Mouse (Mus musculus) erythroblast, embryonic 14.5 days (primary cell): Measurements from ENCODE around the gene Ctu1. TPM values are rescaled to one million over a fixed set of nuclear protein-coding genes. Genes with fewer than 3 reads are reported as not detected.

Source experiments
- H3K27me3 ChIP-seq: 2 replicates; pipeline ENCODE4 v1.6.1; 2012; ENCODE audit warnings: inconsistent platforms; ENCODE audit not compliant: control insufficient read depth
- H3K36me3 ChIP-seq: 2 replicates; pipeline ENCODE4 v1.6.1; 2012; ENCODE audit warnings: mild to moderate bottlenecking, inconsistent platforms; ENCODE audit not compliant: control insufficient read depth
- H3K4me1 ChIP-seq: 2 replicates; pipeline ENCODE4 v1.6.1; 2012; ENCODE audit warnings: inconsistent platforms; ENCODE audit not compliant: control insufficient read depth
- H3K4me3 ChIP-seq: replicated peaks from 2 replicates; pipeline ENCODE3; 2012; ENCODE audit warnings: moderate library complexity, mild to moderate bottlenecking, inconsistent platforms
- H3K9me3 ChIP-seq: 2 replicates; pipeline ENCODE4 v1.6.1; 2012; ENCODE audit warnings: low read length, inconsistent platforms, mixed read lengths; ENCODE audit not compliant: control insufficient read depth
- GATA1 ChIP-seq: IDR thresholded peaks from 2 replicates; pipeline ENCODE4 v1.6.1; 2012; ENCODE audit warnings: low read length, inconsistent platforms, mixed read lengths
- TAL1 ChIP-seq: IDR thresholded peaks from 3 replicates; pipeline ENCODE4 v1.6.1; 2012; ENCODE audit warnings: low read length, inconsistent platforms, mixed read lengths
- polyA plus RNA-seq: library from polyadenylated mRNA; stranded (reverse); fragments of >175 nt; gene quantifications from 2 replicates; pipeline ENCODE4 v1.2.3, GENCODE M21; 2012

Ctu1 gene
- 0.30 and 0.34 TPM in 2 replicates for polyA plus RNA-seq

DNA sequence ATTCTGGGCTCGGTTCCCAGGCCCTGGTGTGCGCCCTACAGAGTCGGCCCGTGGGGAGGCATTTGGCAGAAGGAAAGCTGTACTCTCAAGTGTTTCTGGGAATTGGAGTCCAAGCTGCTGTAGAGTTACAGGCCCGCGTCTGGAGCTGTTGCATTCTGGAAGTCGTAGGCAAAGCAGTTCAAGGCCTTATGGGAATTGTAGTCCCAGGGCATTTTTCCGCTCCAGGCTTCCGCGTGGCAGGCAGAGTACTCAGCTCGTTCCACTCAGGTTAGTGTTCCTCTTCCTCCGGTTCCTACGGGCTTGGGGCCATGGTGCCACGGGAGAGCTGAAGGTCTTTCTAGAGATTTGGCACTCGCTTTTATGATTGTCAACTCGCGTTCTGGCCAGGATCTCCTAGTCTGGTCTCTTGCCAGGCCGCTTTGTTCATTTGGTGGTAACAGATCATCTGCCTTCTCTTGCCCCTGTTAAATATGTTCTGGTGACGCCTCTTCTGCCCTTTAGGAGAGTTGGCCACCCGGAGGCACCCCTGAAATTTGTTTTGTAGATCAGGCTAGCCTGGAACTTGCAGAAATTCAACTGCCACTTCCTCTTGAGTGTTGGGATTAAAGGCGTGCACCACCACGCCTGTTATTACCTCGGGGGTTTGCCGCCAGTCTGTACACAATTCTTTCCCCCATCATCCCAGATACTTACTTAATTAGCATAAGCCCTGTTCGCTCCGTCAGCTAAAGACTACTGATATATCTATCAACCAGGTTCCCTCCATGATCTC lies at the start of gene Ctu1:
Gene Ctu1 (plus strand): TSS at position 208 of the 772 bp plus-strand sequence.
- no peaks in the 10 kb centered on the region for H3K27me3 ChIP-seq
- peak within 1 kb of the TSS; percentile 75 for H3K4me3 ChIP-seq

DNA sequence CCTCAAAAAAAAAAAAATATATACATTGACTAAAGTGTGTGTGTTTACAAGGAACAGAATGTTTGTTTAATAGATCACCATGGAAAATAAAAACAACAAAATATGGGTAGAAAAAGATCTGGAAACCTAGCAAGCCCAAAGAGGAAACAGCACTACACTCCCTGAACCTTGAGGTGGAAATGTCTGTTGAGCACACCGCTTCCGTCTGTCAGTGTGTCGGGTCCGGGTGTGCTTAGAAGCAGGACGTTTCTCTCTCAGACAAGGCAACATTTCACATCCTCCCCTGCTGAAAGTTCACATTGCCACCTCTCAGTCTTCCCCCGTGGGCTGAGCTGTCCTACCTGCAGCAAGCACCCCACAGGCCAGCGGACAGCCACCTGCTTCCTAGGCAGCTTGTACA lies 48.9 kb upstream of the Ctu1 start:
- Histone ChIP-seq H3K4me3 (no peak overlapping the region), H3K4me1 (no peaks in the 10 kb centered on the region), H3K27me3 (no peaks in the 10 kb centered on the region), H3K9me3 (no peaks in the 10 kb centered on the region), H3K36me3 (no peaks in the 10 kb centered on the region)
- TF ChIP-seq TAL1 (no peak), GATA1 (no peak)

More for the DNA sequence above, at the start of gene Ctu1:
- no peak for TF ChIP-seq GATA1
- TF ChIP-seq TAL1, result no peak
- H3K36me3 ChIP-seq, result peaks cover 28% of the 10 kb centered on the region
- peaks cover 13% of the 10 kb centered on the region for H3K9me3 ChIP-seq
- peaks cover 24% of the 10 kb centered on the region for H3K4me1 ChIP-seq

DNA sequence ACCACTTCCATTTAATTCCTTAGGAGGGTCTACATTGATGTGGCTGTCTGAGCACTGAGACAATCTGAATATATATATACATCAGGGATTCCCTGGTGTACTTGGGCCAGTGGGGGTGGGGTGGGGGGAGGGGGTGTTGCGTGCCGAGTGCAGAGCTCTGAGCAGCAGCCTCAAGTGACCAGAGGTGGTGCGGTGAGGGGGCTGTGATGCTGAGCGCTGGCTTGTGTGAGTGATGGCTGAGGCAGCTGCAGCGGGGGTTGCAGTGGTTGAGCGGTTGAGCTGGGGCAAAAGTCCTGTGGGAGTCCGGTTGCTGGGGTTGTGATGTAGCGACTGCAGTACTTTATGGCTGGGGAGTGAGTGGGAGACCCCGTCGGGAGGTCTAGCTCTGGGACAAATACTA lies 48.0 kb upstream of the Ctu1 start:
- Histone ChIP-seq H3K4me1 (no peaks in the 10 kb centered on the region), H3K4me3 (no peak overlapping the region), H3K9me3 (no peaks in the 10 kb centered on the region), H3K27me3 (no peaks in the 10 kb centered on the region), H3K36me3 (no peaks in the 10 kb centered on the region)
- no peak for TF ChIP-seq GATA1
- no peak for TF ChIP-seq TAL1

DNA sequence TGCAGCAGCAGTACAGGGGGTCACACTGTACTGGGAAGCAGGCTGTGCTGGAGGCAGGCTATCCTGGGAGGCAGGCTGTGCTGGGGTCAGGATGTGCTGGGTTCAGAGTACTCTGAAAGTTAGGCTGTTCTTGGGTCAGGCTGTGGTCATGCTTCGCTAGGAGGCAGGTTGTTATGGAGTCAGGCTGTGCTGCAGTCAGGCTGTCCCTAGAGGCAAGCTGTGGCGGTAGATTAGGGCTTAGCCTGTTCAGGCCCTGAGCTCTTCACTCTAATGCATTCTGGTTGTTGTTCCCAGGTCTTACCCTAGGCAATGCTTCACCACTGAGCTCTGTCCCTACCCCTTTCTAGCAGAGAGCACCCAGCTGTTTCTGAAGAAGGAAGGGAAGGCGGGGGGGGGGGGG lies 46.8 kb upstream of the Ctu1 start:
- Histone ChIP-seq H3K27me3 (no peaks in the 10 kb centered on the region), H3K4me1 (no peaks in the 10 kb centered on the region), H3K4me3 (no peak overlapping the region), H3K36me3 (no peaks in the 10 kb centered on the region), H3K9me3 (no peaks in the 10 kb centered on the region)
- TF ChIP-seq GATA1, result no peak
- TF ChIP-seq TAL1, result no peak

DNA sequence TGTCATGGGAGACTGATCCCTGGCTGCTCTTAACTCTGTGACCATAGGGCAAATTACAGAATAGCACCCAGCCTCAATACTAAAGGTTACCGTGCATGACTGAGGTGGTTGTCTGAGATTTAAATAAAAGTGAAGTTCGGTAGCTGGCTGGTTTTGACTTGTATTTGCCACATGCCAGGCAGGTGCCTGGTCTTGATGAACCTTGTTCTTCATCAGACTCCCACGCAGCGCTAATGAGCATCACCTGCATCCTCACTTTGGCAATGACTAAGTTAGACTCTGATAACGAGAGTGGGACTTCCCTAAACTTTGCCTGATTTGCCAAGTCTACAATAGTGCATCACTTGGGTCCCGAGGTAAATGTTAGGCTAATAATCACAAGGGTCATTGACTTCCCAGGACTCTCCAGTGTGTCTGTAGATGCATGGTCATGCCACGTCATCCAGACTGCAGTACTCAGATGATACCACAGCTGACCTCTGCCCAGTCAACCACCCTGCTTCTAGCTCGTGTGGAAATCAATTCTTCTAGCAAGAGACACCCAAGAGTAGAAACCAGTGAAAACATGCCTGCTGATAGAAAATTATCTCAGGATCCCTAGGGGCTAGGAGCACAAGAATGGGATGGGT lies 45.9 kb upstream of the Ctu1 start:
- Histone ChIP-seq H3K4me1 (no peaks in the 10 kb centered on the region), H3K36me3 (no peaks in the 10 kb centered on the region), H3K9me3 (no peaks in the 10 kb centered on the region), H3K27me3 (no peaks in the 10 kb centered on the region), H3K4me3 (no peak overlapping the region)
- TF ChIP-seq GATA1, result no peak
- TF ChIP-seq TAL1, result no peak

DNA sequence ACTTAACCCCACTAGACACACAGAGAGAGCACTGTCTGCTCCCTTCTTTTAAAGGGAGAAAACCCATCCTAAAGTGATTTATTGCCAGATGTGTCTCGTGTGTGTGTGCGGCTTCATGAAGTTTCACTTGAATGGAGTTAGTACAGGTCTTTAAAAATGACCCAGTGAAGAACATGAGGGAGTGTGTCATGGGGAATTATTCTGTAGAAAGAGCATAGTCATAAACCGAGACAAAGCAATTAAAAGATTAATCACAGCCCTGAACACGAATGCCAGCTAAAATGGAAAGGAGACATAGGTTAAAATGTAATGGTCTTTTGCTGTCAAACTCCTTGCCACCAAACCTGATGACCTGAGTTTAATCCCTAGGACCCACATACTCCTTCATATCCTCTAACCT lies 37.9 kb upstream of the Ctu1 start:
- H3K27me3 ChIP-seq, result no peaks in the 10 kb centered on the region
- TF ChIP-seq GATA1 (no peak), TAL1 (no peak)
- no peaks in the 10 kb centered on the region for H3K36me3 ChIP-seq
- no peaks in the 10 kb centered on the region for H3K9me3 ChIP-seq
- no peaks in the 10 kb centered on the region for H3K4me1 ChIP-seq
- no peak overlapping the region for H3K4me3 ChIP-seq

DNA sequence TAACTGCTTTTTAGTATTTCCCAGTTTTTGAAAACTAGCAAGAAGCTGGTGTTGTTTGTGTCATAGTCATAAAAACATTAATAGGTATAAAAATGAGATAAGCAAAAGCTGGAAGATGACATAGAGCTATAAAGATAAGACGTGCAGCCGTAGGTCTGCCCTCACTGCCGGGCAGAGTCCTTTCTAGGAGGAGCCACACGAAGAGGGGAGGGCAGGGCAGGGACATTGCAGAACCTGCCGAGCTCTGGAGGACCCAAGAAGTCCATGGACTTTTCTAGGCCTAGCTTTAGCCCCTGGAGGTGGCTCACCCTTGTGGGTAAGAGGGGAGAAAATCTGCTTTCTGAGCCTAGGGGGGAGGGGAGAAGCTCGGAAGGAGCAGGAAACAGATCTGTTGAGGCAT lies 37.3 kb upstream of the Ctu1 start, which contains the start of gene Ceacam18:
Gene Ceacam18 (plus strand): TSS at position 208 of the 400 bp plus-strand sequence.
- H3K4me3 ChIP-seq, result no peak within 1 kb of the TSS
- no peaks in the 10 kb centered on the region for H3K36me3 ChIP-seq
- no peaks in the 10 kb centered on the region for H3K27me3 ChIP-seq
- no peaks in the 10 kb centered on the region for H3K4me1 ChIP-seq
- TF ChIP-seq GATA1, result no peak
- TF ChIP-seq TAL1, result no peak
- no peaks in the 10 kb centered on the region for H3K9me3 ChIP-seq

DNA sequence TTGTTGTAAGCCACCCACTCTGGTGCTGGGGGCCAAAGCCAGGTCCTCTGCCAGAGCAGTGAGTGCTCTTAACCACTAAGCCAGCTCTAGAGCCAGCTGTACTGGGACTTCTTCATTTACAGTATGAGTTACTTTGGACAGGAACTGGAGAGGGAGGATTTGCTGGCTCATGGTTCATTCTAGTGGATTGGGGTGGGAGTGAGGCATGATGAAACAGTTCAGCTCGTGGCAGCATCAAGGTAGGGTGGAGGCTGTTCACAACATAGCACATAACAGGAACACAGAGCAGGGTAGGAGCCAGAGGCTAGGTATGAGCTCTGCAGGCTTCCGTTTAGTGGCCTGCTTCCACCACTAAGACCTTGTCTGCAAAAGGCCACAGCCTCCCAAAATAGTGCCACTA lies 35.6 kb upstream of the Ctu1 start:
- no peaks in the 10 kb centered on the region for H3K9me3 ChIP-seq
- no peak overlapping the region for H3K4me3 ChIP-seq
- no peak for TF ChIP-seq TAL1
- H3K4me1 ChIP-seq, result no peaks in the 10 kb centered on the region
- H3K36me3 ChIP-seq, result no peaks in the 10 kb centered on the region
- H3K27me3 ChIP-seq, result no peaks in the 10 kb centered on the region

DNA sequence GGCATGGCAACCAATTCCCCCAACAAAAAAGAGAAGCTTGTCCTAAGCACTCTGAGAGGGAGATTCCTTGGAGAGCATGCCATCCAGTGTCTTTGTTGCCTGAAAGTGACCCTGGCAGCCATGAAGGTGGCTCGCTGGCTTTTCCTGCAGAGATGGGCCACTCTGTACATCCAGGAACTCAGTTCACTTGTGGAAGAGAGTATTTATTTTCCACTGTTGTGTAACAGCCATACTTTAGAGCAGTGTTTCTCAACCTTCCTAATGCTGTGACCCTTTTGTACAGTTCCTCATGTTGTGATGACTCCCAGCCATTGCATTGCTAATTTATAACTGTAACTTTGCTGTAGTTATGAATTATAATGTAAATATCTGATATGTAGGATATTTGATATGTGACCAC lies 34.7 kb upstream of the Ctu1 start:
- no peaks in the 10 kb centered on the region for H3K4me1 ChIP-seq
- H3K27me3 ChIP-seq, result no peaks in the 10 kb centered on the region
- H3K36me3 ChIP-seq, result no peaks in the 10 kb centered on the region
- no peak overlapping the region for H3K4me3 ChIP-seq
- TF ChIP-seq TAL1 (no peak), GATA1 (no peak)
- H3K9me3 ChIP-seq, result no peaks in the 10 kb centered on the region
